Mouse (Mus musculus) liver, adult 2 months (tissue): ENCODE results near the gene Saysd1. TPM values are rescaled to one million over a fixed set of nuclear protein-coding genes. Genes with fewer than 3 reads are reported as not detected.

Experiments
- DNase-seq: peaks from one replicate; pipeline ENCODE4 v3.0.0-alpha.2; 2011; ENCODE audit warnings: low read depth, low spot score; ENCODE audit errors: extremely low read depth
- H3K27ac ChIP-seq: fragments of 200-500 bp; replicated peaks from 2 replicates; pipeline ENCODE4 v1.5.1; 2012; ENCODE audit warnings: low read depth, mild to moderate bottlenecking, control low read depth, inconsistent platforms, low read length; ENCODE audit not compliant: insufficient read depth
- H3K27me3 ChIP-seq: fragments of 200-500 bp; 2 replicates; pipeline ENCODE4 v1.6.1; 2012; ENCODE audit warnings: mild to moderate bottlenecking, moderate library complexity, low read length, inconsistent platforms; ENCODE audit not compliant: control insufficient read depth, insufficient read depth
- H3K36me3 ChIP-seq: fragments of 200-500 bp; 2 replicates; pipeline ENCODE4 v1.6.1; 2012; ENCODE audit warnings: low read length, inconsistent platforms; ENCODE audit not compliant: control insufficient read depth, insufficient read depth
- H3K4me1 ChIP-seq: fragments of 200-500 bp; 2 replicates; pipeline ENCODE4 v1.6.1; 2011; ENCODE audit warnings: low read length; ENCODE audit not compliant: control insufficient read depth, insufficient read depth
- H3K4me3 ChIP-seq: fragments of 200-500 bp; 2 replicates; pipeline ENCODE4 v1.5.1; 2011; ENCODE audit warnings: low read depth, mild to moderate bottlenecking, control low read depth, low read length, moderate library complexity; ENCODE audit not compliant: insufficient read depth
- H3K79me2 ChIP-seq: fragments of 200-500 bp; 2 replicates; pipeline ENCODE4 v1.6.1; 2012; ENCODE audit warnings: inconsistent platforms, mild to moderate bottlenecking, low read length, moderate library complexity; ENCODE audit not compliant: control insufficient read depth, insufficient read depth
- H3K9ac ChIP-seq: fragments of 200-500 bp; 2 replicates; pipeline ENCODE4 v1.6.1; 2012; ENCODE audit warnings: low read depth, mild to moderate bottlenecking, control low read depth, inconsistent platforms, low read length
- CTCF ChIP-seq: fragments of 200-500 bp; IDR thresholded peaks from 2 replicates; pipeline ENCODE4 v1.5.1; 2011; ENCODE audit warnings: low read depth, low read length, control low read depth
- POLR2A ChIP-seq: fragments of 200-500 bp; IDR thresholded peaks from 2 replicates; pipeline ENCODE4 v1.6.1; 2011; ENCODE audit warnings: low read length, control low read depth; ENCODE audit not compliant: insufficient read depth; ENCODE audit errors: extremely low read depth
- WGBS: fragments of 180-500 bp; shearing (Covaris S2); methylation state at CpG from one replicate; pipeline ENCODE4 v1.1.7; 2018; 5-methylcytosine and 5-hydroxymethylcytosine counted together
- polyA plus RNA-seq: library from polyadenylated mRNA; depleted of rRNA; stranded (reverse); fragments of >200 nt; gene quantifications from 2 replicates; pipeline ENCODE4 v1.2.3, GENCODE M21; 2012; rRNA removed
- total RNA-seq: library from RNA; depleted of rRNA; stranded (reverse); fragments of >200 nt; gene quantifications from 2 replicates; pipeline ENCODE4 v1.2.3, GENCODE M21; 2014; rRNA removed

Saysd1 gene
- total RNA-seq (4.1 and 4.6 TPM in 2 replicates), polyA plus RNA-seq (10.0 and 10.9 TPM in 2 replicates)

DNA sequence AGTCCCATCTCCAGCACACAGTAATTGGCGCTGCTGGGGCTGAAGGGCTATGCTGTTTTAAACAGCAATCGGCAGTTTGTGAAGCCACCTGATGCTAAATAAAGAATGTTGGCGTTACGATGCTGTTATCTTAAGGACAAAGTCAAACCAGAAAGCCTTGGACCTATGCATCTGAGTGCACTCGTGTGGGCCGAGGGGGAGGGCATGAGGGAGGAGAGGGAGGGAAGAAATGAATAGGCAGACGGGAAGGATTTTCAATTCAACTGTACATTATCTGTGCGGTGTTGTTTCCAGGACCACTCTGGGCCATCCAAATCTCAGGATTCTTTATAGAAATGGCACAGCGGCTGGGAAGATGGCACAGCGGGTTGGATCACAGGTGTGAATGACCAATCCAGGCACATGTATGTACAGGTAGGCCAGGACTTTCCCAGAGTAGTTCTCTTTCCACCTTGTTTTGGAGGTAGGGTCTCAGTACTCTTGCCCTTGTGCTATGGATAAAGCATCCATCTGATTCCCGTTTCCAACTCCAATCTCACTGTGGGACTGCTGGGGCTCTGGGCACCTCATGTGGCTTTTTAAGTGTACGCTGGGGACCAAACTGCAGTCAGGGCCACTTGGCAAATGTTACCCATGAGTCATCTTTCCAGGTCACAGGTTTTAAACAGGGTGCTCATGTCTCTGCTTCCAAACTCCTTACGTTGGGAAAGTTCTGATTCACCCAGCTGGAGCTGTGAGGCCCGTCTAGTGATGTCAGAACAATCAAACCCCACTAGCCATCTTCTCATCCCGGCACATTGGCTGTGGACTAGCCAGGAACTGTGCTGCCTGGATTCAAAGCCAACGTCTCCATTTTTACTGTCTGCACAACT is at the start of gene Saysd1:
Gene Saysd1 (minus strand): TSS at position 51 of the 872 bp plus-strand sequence.
- Histone ChIP-seq H3K36me3 (peaks cover 24% of the 10 kb centered on the region; the same call in 1 of the 2 replicates), H3K4me1 (no peaks in the 10 kb centered on the region), H3K4me3 (no peak within 1 kb of the TSS), H3K9ac (no peak within 1 kb of the TSS), H3K79me2 (no peaks in the 10 kb centered on the region), H3K27ac (no peak within 1 kb of the TSS), H3K27me3 (no peaks in the 10 kb centered on the region)
- 82% methylated on average over 16 of the region's 16 CpGs for WGBS
- no peak for DNase-seq
- no peak for TF ChIP-seq POLR2A
- no peak for TF ChIP-seq CTCF

DNA sequence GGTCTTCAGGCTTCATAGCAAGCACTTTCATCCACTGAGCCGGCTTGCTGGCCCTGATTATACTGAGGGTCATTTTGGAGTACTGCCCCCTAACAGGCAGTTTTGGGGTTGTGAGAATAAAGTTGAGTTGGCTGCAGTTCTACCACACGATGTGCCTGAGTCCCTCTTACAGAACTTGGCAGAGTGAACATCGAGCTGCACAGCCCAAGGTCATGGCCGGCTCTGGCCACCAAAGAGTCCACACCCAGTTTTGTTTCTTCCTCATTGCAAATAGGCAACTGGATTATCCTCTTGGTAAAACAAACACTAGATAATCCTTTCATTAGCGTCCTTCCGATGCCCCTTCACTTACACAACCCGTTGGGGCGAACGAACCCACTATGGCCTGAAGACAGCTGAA is 47.1 kb upstream of the Saysd1 start:
- Histone ChIP-seq H3K79me2 (peaks cover 8% of the 10 kb centered on the region; the same call in 1 of the 2 replicates), H3K36me3 (no peaks in the 10 kb centered on the region), H3K27ac (peak overlapping the region; percentile 22; the same call in 1 of the 2 replicates), H3K27me3 (no peaks in the 10 kb centered on the region), H3K4me3 (no peak overlapping the region), H3K4me1 (peaks cover 10% of the 10 kb centered on the region), H3K9ac (no peak overlapping the region)
- 25% methylated on average over 9 of the region's 9 CpGs for WGBS
- DNase-seq: peak; percentile 70
- TF ChIP-seq POLR2A (no peak), CTCF (no peak)

DNA sequence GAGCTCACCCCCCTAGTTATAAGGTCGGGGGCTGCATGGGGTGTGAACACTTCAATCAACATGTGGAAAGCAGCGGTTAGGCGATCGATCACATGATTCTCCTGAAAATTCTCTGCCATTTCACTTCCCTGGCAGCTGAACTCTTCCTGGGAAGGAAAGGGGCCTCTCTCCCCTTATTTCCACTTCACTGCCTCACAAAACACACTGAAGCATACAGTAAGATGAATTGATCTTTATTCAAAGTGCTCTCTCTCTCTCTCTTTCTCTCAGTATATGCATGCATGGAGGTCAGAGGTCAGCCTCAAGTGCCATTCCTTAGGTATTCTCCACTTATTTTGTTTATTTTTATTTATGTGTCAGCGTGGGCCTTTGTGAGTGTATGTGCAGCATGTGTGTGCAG is 45.4 kb upstream of the Saysd1 start:
- TF ChIP-seq POLR2A: no peak
- TF ChIP-seq CTCF: no peak
- peaks cover 22% of the 10 kb centered on the region; the same call in 1 of the 2 replicates for H3K79me2 ChIP-seq
- 93% methylated on average over 5 of the region's 5 CpGs for whole genome bisulfite sequencing
- H3K9ac ChIP-seq: no peak overlapping the region
- no peak for DNase-seq
- no peaks in the 10 kb centered on the region for H3K36me3 ChIP-seq
- peaks cover 8% of the 10 kb centered on the region; the same call in 1 of the 2 replicates for H3K4me1 ChIP-seq
- no peak overlapping the region for H3K27ac ChIP-seq
- no peak overlapping the region for H3K4me3 ChIP-seq
- H3K27me3 ChIP-seq: no peaks in the 10 kb centered on the region

DNA sequence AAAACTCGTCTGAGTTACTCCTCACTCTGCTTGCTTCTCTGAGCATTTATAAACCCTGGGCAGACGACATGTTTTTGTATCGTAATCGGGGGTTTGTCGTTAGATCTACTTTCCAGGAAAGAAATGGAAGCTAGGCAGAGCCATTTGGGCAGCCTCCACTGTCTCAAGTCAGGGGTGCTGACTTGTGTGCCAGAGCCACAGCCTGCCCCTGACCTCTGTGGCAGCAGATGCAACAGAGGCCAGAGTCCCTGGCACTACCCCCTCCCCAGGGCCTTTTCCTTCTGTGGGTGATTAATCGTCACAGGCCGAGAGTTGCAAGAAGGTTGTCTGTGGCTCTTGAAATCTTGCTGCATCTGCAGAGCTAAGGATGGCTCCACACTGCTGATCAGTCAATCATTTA is 44.3 kb upstream of the Saysd1 start:
- DNase-seq: no peak
- Histone ChIP-seq H3K4me3 (no peak overlapping the region), H3K79me2 (peaks cover 25% of the 10 kb centered on the region; the same call in 1 of the 2 replicates), H3K9ac (no peak overlapping the region), H3K4me1 (peaks cover 14% of the 10 kb centered on the region; the same call in 1 of the 2 replicates), H3K27me3 (no peaks in the 10 kb centered on the region), H3K36me3 (no peaks in the 10 kb centered on the region), H3K27ac (no peak overlapping the region)
- 86% methylated on average over 7 of the region's 7 CpGs for WGBS
- no peak for TF ChIP-seq CTCF
- TF ChIP-seq POLR2A: no peak

DNA sequence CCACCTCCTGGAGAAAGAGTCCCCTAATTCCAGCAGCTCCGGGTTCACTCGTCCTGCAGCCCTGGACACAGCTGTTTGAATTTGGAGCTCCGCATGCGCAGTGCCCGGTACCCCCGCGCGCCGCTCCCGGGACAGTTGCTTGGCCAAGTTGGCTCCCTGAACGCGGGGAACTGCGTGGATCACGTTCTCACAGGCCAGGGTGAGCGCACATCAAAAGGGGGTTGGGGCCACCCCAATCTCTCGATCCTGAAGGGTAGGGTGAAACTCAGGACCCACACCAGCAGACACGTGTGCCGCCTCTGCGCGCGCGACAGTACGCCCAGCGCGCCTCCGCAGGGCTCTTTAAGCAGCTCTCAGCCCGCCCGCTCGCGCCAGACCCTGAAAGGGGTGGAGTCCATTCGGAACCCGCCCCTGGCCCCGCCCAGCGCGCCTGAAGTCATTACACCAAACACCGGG is 43.2 kb upstream of the Saysd1 start, which contains the start of gene Kcnk5:
Gene Kcnk5 (minus strand): TSS at position 344 of the 456 bp plus-strand sequence.
- under 1% methylated on average over 36 of the region's 36 CpGs for WGBS
- DNase-seq: peak; percentile 81
- H3K27me3 ChIP-seq: no peaks in the 10 kb centered on the region
- no peaks in the 10 kb centered on the region for H3K36me3 ChIP-seq
- peak within 1 kb of the TSS; percentile 97 for H3K27ac ChIP-seq
- peaks cover 25% of the 10 kb centered on the region; the same call in 1 of the 2 replicates for H3K79me2 ChIP-seq
- H3K4me3 ChIP-seq: peak within 1 kb of the TSS; percentile 76
- H3K4me1 ChIP-seq: peaks cover 19% of the 10 kb centered on the region; the same call in 1 of the 2 replicates
- peak within 1 kb of the TSS; percentile 84 for H3K9ac ChIP-seq
- TF ChIP-seq CTCF: no peak
- peak; percentile 96 for TF ChIP-seq POLR2A

DNA sequence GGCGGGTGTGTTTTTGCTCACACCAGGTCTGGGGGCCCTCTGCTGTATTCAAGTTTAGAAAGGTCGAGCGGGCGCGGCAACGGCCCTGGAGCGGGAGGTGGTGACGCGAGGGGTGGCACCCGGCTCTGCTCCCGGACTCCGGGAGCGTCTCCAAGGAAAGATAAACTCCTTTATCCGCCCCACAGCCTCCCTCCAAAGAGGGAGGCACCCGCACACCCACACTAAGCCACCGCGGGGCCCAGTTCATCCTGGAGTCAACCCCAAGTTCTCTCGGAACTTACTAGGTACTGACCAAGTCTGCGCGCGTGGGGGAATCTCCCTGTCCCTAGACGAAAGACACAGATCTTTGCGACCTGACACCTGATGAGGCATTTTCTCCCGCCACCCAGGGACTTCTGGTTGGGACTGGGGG is 42.4 kb upstream of the Saysd1 start:
- H3K27ac ChIP-seq: peak overlapping the region; percentile 97
- no peaks in the 10 kb centered on the region for H3K36me3 ChIP-seq
- peak overlapping the region; percentile 84 for H3K9ac ChIP-seq
- H3K4me3 ChIP-seq: peak overlapping the region; percentile 76
- H3K79me2 ChIP-seq: peaks cover 26% of the 10 kb centered on the region; the same call in 1 of the 2 replicates
- DNase-seq: no peak
- under 1% methylated on average over 24 of the region's 24 CpGs for WGBS
- no peak for TF ChIP-seq CTCF
- 0 out of 2 replicates have a peak, but pooled peaks have one; percentile 25 for TF ChIP-seq POLR2A
- H3K27me3 ChIP-seq: no peaks in the 10 kb centered on the region
- H3K4me1 ChIP-seq: peaks cover 19% of the 10 kb centered on the region; the same call in 1 of the 2 replicates
